Mouse (Mus musculus) forebrain, embryonic 15.5 days (tissue): ENCODE data around the gene Srsf6. TPM values are rescaled to one million over a fixed set of nuclear protein-coding genes. Genes with fewer than 3 reads are reported as not detected.

Experiments
- ATAC-seq: fragments of 200-750 bp; cut with Nextera tagmentation; replicated peaks from 2 replicates; pipeline ENCODE4 v1.8.0; 2017; ENCODE audit warnings: mild to moderate bottlenecking, moderate TSS enrichment, moderate library complexity
- H3K27ac ChIP-seq: fragments of 300-500 bp; sonication (generic); replicated peaks from 2 replicates; pipeline ENCODE4 v1.5.1; 2015; ENCODE audit warnings: mild to moderate bottlenecking, inconsistent platforms
- H3K27me3 ChIP-seq: fragments of 300-500 bp; sonication (generic); 2 replicates; pipeline ENCODE4 v1.6.1; 2015; ENCODE audit warnings: inconsistent platforms
- H3K36me3 ChIP-seq: fragments of 300-500 bp; sonication (generic); 2 replicates; pipeline ENCODE4 v1.6.1; 2015; ENCODE audit warnings: mild to moderate bottlenecking, inconsistent platforms
- H3K4me1 ChIP-seq: fragments of 300-500 bp; sonication (generic); 2 replicates; pipeline ENCODE4 v1.6.1; 2015; ENCODE audit warnings: inconsistent platforms
- H3K4me2 ChIP-seq: fragments of 300-500 bp; sonication (generic); replicated peaks from 2 replicates; pipeline ENCODE4 v1.6.1; 2015; ENCODE audit warnings: mild to moderate bottlenecking, inconsistent platforms
- H3K4me3 ChIP-seq: fragments of 300-500 bp; sonication (generic); 2 replicates; pipeline ENCODE4 v1.5.1; 2015; ENCODE audit warnings: mild to moderate bottlenecking, inconsistent platforms
- H3K9ac ChIP-seq: fragments of 300-500 bp; sonication (generic); replicated peaks from 2 replicates; pipeline ENCODE4 v1.6.1; 2015; ENCODE audit warnings: mild to moderate bottlenecking, inconsistent platforms
- H3K9me3 ChIP-seq: fragments of 300-500 bp; sonication (generic); 2 replicates; pipeline ENCODE4 v1.6.1; 2016; ENCODE audit warnings: inconsistent platforms
- WGBS: fragments of 180-500 bp; shearing (Covaris S2); methylation state at CpG from one replicate; pipeline ENCODE4 v1.1.7; 2015; ENCODE audit warnings: mixed read lengths; 5-methylcytosine and 5-hydroxymethylcytosine counted together
- polyA plus RNA-seq: library from polyadenylated mRNA; unstranded; fragments of >200 nt; fragmentation: Nextera tagmentation; extraction: Ambion mirVana; gene quantifications from 2 replicates; pipeline ENCODE4 v1.2.1, GENCODE M21; 2015

Gene Srsf6
- polyA plus RNA-seq, 1 experiment from 2014 or later, result 172 TPM

- Histone ChIP-seq H3K27ac (no peak overlapping the region), H3K27me3 (no peaks in the 10 kb centered on the region), H3K4me1 (peaks cover 12% of the 10 kb centered on the region), H3K4me2 (no peak overlapping the region), H3K9me3 (no peaks in the 10 kb centered on the region), H3K36me3 (peaks cover 59% of the 10 kb centered on the region), H3K9ac (no peak overlapping the region), H3K4me3 (no peak overlapping the region)
- ATAC-seq, result no peak
- 71% methylated on average over 1 of the region's 1 CpGs for WGBS
Observed at GRCm38 (mm10) chr2:162939562-162939961, 8.2 kb downstream of the Srsf6 start.

DNA sequence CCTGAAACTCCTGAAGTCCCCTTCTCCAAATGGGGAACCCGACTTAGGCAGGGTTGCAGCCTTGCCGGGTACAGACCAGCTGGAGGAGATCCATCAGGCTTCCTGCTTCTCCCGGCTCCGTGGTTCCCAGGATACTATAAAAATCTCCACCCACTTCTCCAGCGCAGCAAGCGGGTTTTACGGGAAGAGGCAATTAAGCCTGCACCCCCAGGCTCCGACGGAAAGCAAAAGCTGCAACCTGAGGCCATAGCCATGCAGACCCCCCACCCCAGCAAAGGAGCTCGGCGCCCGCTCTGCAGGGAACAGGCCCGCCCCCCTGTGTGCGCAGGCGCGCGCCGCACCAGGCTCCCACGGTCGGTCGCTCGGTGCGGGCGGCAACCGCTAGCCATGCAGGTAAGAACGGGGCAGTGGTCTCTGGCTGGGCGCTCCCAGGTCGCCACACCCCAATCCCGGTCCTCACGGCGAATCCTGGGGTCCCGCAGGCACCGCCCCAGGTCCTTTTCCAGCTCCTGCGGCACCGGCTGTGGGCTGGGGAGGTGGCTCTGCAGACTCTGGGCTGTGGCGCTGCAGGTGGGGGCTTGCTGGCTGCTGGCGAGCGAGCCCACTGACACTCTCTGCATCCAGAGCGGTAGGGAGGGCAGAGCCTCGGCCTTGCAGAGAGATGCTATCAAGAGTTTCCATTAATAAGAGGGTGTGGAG, 12.0 kb downstream of the Srsf6 start, which contains the start of gene L3mbtl1:
L3mbtl1 (plus strand) TSS at position 325 of the 699 bp plus-strand sequence.
- Histone ChIP-seq H3K36me3 (peaks cover 28% of the 10 kb centered on the region), H3K9me3 (no peaks in the 10 kb centered on the region), H3K27ac (no peak within 1 kb of the TSS), H3K4me3 (peak within 1 kb of the TSS; percentile 56), H3K4me2 (peak within 1 kb of the TSS; percentile 91), H3K9ac (peak within 1 kb of the TSS; percentile 68), H3K4me1 (peaks cover 15% of the 10 kb centered on the region), H3K27me3 (no peaks in the 10 kb centered on the region)
- WGBS, result under 1% methylated on average over 40 of the region's 40 CpGs
- peak; percentile 81 for ATAC-seq

- Histone ChIP-seq H3K36me3 (peaks cover 21% of the 10 kb centered on the region), H3K9ac (no peak overlapping the region), H3K27me3 (no peaks in the 10 kb centered on the region), H3K4me2 (peak overlapping the region; percentile 91), H3K4me3 (peak overlapping the region; percentile 56), H3K9me3 (no peaks in the 10 kb centered on the region), H3K4me1 (peaks cover 15% of the 10 kb centered on the region), H3K27ac (no peak overlapping the region)
- WGBS, result 6% methylated on average over 11 of the region's 11 CpGs
- no peak for ATAC-seq
Observed at GRCm38 (mm10) chr2:162943931-162944330, 12.6 kb downstream of the Srsf6 start.

- H3K27ac ChIP-seq, result no peak overlapping the region
- H3K4me1 ChIP-seq, result peaks cover 15% of the 10 kb centered on the region
- 90% methylated on average over 5 of the region's 5 CpGs for WGBS
- ATAC-seq, result no peak
- no peak overlapping the region for H3K4me3 ChIP-seq
- no peaks in the 10 kb centered on the region for H3K9me3 ChIP-seq
- H3K9ac ChIP-seq, result no peak overlapping the region
- H3K36me3 ChIP-seq, result no peaks in the 10 kb centered on the region
- no peaks in the 10 kb centered on the region for H3K27me3 ChIP-seq
- H3K4me2 ChIP-seq, result no peak overlapping the region
Observed at GRCm38 (mm10) chr2:162946964-162947363, 15.6 kb downstream of the Srsf6 start.

- peak overlapping the region; percentile 30 for H3K4me2 ChIP-seq
- 43% methylated on average over 15 of the region's 15 CpGs for WGBS
- 0 out of 2 replicates have a peak, but pooled peaks have one; percentile 23 for ATAC-seq
- H3K9me3 ChIP-seq, result no peaks in the 10 kb centered on the region
- peaks cover 11% of the 10 kb centered on the region for H3K4me1 ChIP-seq
- H3K9ac ChIP-seq, result no peak overlapping the region
- H3K36me3 ChIP-seq, result no peaks in the 10 kb centered on the region
- no peaks in the 10 kb centered on the region for H3K27me3 ChIP-seq
- 0 out of 2 replicates have a peak overlapping the region, but pooled peaks have one; percentile 7 for H3K4me3 ChIP-seq
- no peak overlapping the region for H3K27ac ChIP-seq
Observed at GRCm38 (mm10) chr2:162947736-162948135, 16.4 kb downstream of the Srsf6 start.

GRCm38 (mm10) chr2:162948221-162948620, 16.9 kb downstream of the Srsf6 start:
- Histone ChIP-seq H3K9me3 (no peaks in the 10 kb centered on the region), H3K4me3 (0 out of 2 replicates have a peak overlapping the region, but pooled peaks have one; percentile 7), H3K4me1 (peaks cover 6% of the 10 kb centered on the region), H3K27me3 (no peaks in the 10 kb centered on the region), H3K36me3 (no peaks in the 10 kb centered on the region), H3K4me2 (peak overlapping the region; percentile 30), H3K9ac (no peak overlapping the region), H3K27ac (no peak overlapping the region)
- 0 out of 2 replicates have a peak, but pooled peaks have one; percentile 7 for ATAC-seq
- 59% methylated on average over 14 of the region's 14 CpGs for WGBS

GRCm38 (mm10) chr2:162950776-162951175, 19.4 kb downstream of the Srsf6 start:
- no peak overlapping the region for H3K4me2 ChIP-seq
- WGBS, result 93% methylated on average over 2 of the region's 2 CpGs
- no peak overlapping the region for H3K4me3 ChIP-seq
- H3K27me3 ChIP-seq, result no peaks in the 10 kb centered on the region
- H3K36me3 ChIP-seq, result no peaks in the 10 kb centered on the region
- ATAC-seq, result no peak
- H3K27ac ChIP-seq, result no peak overlapping the region
- H3K4me1 ChIP-seq, result peaks cover 3% of the 10 kb centered on the region; the same call in 1 of the 2 replicates
- H3K9ac ChIP-seq, result no peak overlapping the region
- H3K9me3 ChIP-seq, result no peaks in the 10 kb centered on the region

GRCm38 (mm10) chr2:162956843-162957242, 25.5 kb downstream of the Srsf6 start:
- H3K36me3 ChIP-seq, result no peaks in the 10 kb centered on the region
- no peak overlapping the region for H3K4me3 ChIP-seq
- H3K9ac ChIP-seq, result no peak overlapping the region
- no peak for ATAC-seq
- no peaks in the 10 kb centered on the region for H3K9me3 ChIP-seq
- no peak overlapping the region for H3K27ac ChIP-seq
- no peaks in the 10 kb centered on the region for H3K27me3 ChIP-seq
- 89% methylated on average over 2 of the region's 2 CpGs for WGBS
- no peaks in the 10 kb centered on the region for H3K4me1 ChIP-seq
- H3K4me2 ChIP-seq, result no peak overlapping the region

- no peak overlapping the region for H3K4me3 ChIP-seq
- 61% methylated on average over 10 of the region's 10 CpGs for WGBS
- no peaks in the 10 kb centered on the region for H3K9me3 ChIP-seq
- no peak overlapping the region for H3K27ac ChIP-seq
- ATAC-seq, result no peak
- no peaks in the 10 kb centered on the region for H3K4me1 ChIP-seq
- no peak overlapping the region for H3K4me2 ChIP-seq
- H3K36me3 ChIP-seq, result no peaks in the 10 kb centered on the region
- H3K27me3 ChIP-seq, result no peaks in the 10 kb centered on the region
- no peak overlapping the region for H3K9ac ChIP-seq
Observed at GRCm38 (mm10) chr2:162961321-162961720, 30.0 kb downstream of the Srsf6 start.

GRCm38 (mm10) chr2:162966734-162967133, 35.4 kb downstream of the Srsf6 start:
- H3K9me3 ChIP-seq, result no peaks in the 10 kb centered on the region
- no peaks in the 10 kb centered on the region for H3K36me3 ChIP-seq
- H3K27me3 ChIP-seq, result no peaks in the 10 kb centered on the region
- no peak for ATAC-seq
- no peaks in the 10 kb centered on the region for H3K4me1 ChIP-seq
- H3K27ac ChIP-seq, result no peak overlapping the region
- H3K4me3 ChIP-seq, result no peak overlapping the region
- WGBS, result 82% methylated on average over 2 of the region's 2 CpGs
- H3K9ac ChIP-seq, result no peak overlapping the region
- no peak overlapping the region for H3K4me2 ChIP-seq

DNA sequence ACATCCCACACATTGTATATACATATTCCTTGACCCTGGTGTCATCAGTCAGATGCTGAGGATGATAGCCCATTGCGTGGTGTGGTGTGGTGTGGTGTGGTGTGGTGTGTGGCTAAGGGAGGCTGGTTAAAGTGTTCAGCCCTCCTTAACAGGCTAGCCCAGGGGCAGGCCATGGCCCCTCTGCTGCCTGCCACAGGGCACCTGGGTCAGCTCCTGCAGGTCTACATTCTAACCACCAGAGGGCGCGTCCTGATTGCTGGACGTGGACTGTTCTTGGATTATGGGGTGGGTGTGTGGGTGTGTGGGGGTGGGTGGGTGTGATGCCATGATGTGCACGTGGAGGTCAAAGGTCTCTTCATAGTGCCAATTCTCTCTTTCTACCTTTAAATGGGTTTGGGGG, 37.0 kb downstream of the Srsf6 start:
- Histone ChIP-seq H3K36me3 (no peaks in the 10 kb centered on the region), H3K4me3 (no peak overlapping the region), H3K4me1 (peaks cover under 1% of the 10 kb centered on the region), H3K9me3 (no peaks in the 10 kb centered on the region), H3K27ac (no peak overlapping the region), H3K4me2 (no peak overlapping the region), H3K27me3 (no peaks in the 10 kb centered on the region), H3K9ac (no peak overlapping the region)
- no peak for ATAC-seq
- 9% methylated on average over 5 of the region's 5 CpGs for WGBS

GRCm38 (mm10) chr2:162969101-162969500, 37.8 kb downstream of the Srsf6 start:
- ATAC-seq, result no peak
- Histone ChIP-seq H3K4me3 (no peak overlapping the region), H3K4me1 (peaks cover 8% of the 10 kb centered on the region), H3K27me3 (no peaks in the 10 kb centered on the region), H3K9me3 (no peaks in the 10 kb centered on the region), H3K4me2 (no peak overlapping the region), H3K36me3 (no peaks in the 10 kb centered on the region), H3K9ac (no peak overlapping the region), H3K27ac (no peak overlapping the region)
- WGBS, result 86% methylated on average over 3 of the region's 3 CpGs

- Histone ChIP-seq H3K27me3 (no peaks in the 10 kb centered on the region), H3K36me3 (no peaks in the 10 kb centered on the region), H3K4me1 (peaks cover 22% of the 10 kb centered on the region), H3K27ac (no peak overlapping the region), H3K4me2 (no peak overlapping the region), H3K9me3 (no peaks in the 10 kb centered on the region), H3K9ac (no peak overlapping the region), H3K4me3 (no peak overlapping the region)
- WGBS, result 89% methylated on average over 6 of the region's 6 CpGs
- ATAC-seq, result no peak
Observed at GRCm38 (mm10) chr2:162970896-162971295, 39.6 kb downstream of the Srsf6 start.
